Mouse (Mus musculus) E14TG2a.4 (cell line): ENCODE results near the gene Arhgap28.

Experiments
- CTCF ChIP-seq: conservative IDR thresholded peaks from 2 replicates; pipeline ENCODE4 v1.5.1; 2014; ENCODE audit warnings: low read length
- NANOG ChIP-seq: IDR thresholded peaks from 2 replicates; pipeline ENCODE4 v1.6.1; 2014; ENCODE audit warnings: borderline replicate concordance, low read length, mixed read lengths

GRCm38 (mm10) chr17:67864912-67865311 lies 139.0 kb downstream of the Arhgap28 start:
- TF ChIP-seq CTCF = no peak
- no peak for TF ChIP-seq NANOG
